Mouse (Mus musculus): ENCODE measurements around the gene Slco1b2.
"Not testable (repeated sequence)": the region's sequence is repeated elsewhere in the genome, so short reads cannot be mapped to it uniquely, and the experiment has no call there.

The Slco1b2 gene

DNA sequence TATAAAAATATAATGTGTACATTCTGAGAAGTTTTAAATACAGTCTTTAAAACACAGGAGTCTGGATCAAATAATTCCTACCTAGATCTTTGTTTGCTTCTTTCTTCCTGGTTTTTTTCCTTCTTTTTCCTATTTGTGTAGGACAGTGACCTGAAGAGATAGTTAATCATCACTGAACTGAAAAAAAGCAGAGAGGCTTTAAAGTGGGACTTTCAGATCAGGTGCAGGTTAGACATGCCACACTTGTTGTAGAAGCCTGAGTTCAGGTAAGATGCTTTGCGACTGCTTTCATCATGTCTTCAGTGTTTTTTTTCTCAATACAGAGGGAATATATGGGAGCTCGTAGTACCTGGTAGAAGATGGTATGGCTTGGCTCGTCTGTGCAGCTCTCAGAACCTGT lies at the start of gene Slco1b2:
Gene Slco1b2, plus strand, starts transcription at position 228 of the 400 bp plus-strand sequence.
- DNase-seq: no peak

DNA sequence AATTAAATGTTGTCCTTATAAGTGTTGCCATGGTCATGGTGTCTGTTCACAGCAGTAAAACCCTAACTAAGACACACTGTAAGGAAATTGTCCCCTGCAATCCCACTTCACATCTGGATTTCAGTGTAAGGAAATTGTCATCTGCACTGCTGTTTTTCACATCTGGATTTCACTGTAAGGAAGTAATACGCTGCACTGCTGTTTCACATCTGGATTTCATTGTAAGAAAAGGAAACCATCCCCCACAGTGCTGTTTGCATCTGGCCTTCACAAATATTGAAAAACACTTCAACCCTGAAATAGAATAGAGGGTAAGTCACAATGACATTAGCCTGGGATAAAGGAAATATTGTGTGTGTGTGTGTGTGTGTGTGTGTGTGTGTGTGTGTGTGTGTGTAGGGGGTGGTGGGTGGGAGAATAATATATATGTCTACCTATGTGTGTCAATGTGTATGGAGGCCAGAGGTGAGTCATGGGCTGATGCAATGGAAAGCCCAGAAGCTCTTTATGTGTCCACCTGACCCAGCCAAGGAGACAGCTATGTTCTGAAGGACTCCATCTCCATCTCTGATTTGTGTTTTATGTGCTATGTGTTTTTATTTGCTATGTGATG lies 44.4 kb upstream of the Slco1b2 start:
- DNase-seq: no peak

DNA sequence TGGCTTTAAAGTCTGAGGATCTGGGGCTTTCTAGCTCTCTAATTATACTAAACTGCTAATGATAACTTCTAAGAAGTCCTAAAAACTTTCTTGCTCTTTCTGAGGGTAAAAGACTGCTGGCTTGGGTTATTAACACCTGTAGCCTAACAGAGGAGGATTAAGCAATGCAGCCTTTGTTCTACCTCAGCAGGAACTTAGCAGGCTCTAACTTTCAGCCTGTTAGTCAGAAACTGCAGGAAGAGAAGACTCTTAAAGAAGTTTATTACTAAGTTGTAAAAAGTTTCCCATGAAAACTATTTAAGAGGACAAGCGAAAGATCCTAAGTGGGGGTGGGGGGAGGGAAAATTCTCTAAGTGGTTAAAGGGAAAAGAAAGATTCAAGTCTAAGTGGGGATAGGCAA lies 39.3 kb upstream of the Slco1b2 start:
- no peak for DNase-seq

DNA sequence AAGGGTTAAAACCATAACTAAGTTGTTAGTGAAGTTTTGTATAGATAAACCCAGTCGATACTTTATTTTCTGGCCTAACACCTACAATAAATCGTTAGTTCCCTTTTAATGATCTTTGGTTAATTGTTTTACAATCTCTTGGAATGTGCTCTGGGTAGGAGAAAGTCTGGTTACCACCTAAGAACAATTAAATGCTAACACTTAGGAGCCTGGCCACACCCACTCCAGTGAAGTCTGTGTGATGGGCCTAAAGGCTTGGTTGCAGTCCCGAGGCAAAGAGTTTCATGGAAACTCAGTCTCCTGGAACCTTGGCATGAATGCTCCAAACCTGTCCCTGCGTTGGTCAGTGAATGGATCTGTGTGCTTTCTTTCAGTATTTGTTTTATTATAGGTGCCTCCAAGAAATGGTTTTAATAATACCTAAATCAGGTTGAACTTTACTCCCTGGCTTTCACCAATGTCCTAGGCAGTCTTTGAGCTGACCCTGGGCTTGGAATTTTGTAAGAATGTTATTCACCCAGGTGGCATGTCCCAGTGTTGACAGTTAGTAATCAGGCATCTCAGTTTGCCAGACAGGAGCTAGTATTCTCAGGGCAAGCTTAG lies 38.6 kb upstream of the Slco1b2 start:
- not testable (repeated sequence) for DNase-seq

DNA sequence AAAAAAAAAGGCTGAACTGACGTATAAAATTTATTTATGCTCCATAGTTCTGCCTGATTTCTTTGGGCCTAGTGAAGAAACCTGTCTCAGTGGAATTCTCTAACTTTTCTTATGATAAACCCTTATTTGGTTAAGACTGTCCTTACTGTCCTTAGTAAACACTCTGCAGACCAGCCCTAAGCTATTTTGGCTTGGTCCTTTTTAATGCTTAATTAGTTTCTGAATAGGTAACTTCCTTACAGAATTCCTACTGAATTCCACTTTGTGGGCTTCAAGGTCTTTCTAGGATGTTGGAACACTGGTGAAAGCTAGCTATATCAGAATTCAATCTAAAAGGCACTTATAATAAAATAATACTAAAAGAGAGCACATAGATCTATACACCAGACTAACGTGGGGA lies 33.2 kb upstream of the Slco1b2 start:
- no peak for DNase-seq

DNA sequence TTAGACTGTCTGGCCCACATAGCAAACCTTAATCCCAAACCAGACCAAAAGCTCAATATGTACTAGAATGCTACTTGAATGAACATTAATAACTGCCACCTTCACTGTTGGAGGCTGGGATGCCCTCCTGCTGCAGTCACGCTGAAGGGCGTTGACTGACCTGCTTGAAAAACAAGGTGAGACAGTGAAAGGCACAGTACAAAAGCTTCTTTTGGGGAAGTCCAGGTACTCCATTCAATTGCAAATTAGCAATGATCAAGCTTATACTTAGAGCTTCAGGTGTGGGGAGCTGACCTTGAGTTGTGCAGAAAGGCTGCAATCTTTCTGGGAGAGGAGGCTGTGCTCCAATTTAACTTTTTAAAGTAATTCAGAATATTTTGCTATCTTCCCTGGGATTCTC lies 32.3 kb upstream of the Slco1b2 start:
- no peak for DNase-seq

GRCm38 (mm10) chr6:141600940-141601339 lies 28.4 kb upstream of the Slco1b2 start:
- no peak for DNase-seq

- no peak for DNase-seq
Observed at GRCm38 (mm10) chr6:141610702-141611260, 18.5 kb upstream of the Slco1b2 start.

- DNase-seq: no peak
Observed at GRCm38 (mm10) chr6:141614017-141614416, 15.3 kb upstream of the Slco1b2 start.

- DNase-seq: no peak
Observed at GRCm38 (mm10) chr6:141615348-141615747, 14.0 kb upstream of the Slco1b2 start.

DNA sequence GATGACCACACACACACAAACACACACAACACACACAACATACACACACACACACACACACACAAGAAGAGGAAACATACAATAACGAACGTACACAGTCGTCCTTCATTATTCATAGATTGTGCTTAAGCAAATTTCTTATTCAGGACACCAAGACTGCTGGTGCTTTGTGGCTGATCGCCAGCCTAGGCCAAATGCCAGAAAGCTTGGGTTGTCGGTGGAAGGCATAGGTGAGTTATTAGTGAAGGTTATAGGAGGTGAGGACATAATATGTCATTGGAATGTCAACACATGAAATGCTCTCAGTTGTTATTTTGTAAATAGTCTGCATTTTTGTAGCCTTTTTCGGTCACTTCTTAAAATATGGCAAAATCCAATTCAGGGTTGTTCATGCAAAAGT lies 3.6 kb downstream of the Slco1b2 start:
- DNase-seq: no peak

GRCm38 (mm10) chr6:141635250-141635649 lies 5.9 kb downstream of the Slco1b2 start:
- no peak for DNase-seq

DNA sequence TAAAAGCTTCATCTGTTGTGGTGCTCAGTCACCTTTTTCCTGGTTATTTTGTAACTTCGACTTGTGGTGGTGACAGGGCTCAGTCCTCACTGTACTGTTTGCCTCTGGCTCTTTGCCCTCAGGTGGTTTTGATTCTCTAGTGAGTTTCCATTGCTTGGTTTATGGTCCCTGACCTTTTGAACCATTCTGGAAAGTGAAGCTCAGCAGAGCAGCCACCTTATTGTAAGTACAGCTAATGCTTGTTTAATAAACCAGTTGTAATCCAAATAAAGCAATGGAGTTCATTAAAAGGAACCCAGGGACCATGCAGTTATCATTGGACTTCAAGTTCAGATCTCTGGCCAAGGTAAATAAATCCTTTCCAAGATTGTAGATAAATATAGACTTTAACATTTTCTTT lies 11.3 kb downstream of the Slco1b2 start:
- DNase-seq: no peak

- DNase-seq: no peak
Observed at GRCm38 (mm10) chr6:141687008-141687407, 57.7 kb downstream of the Slco1b2 start.

- no peak for DNase-seq
Observed at GRCm38 (mm10) chr6:141691246-141691645, 61.9 kb downstream of the Slco1b2 start.

All from cerebellum, adult 8-10 months (tissue).